Mouse (Mus musculus) lung, adult 2 months (tissue): ENCODE measurements at regions not wholly inside any gene's neighbourhood (a gene's known extent, or its start where the extent isn't known, plus 50 kb on each side); places are given as distances from the start of the nearest gene placed in this dataset.

Experiments
- CTCF ChIP-seq: fragments of 200-500 bp; IDR thresholded peaks from 2 replicates; pipeline ENCODE4 v1.5.1; 2011; ENCODE audit warnings: mild to moderate bottlenecking, low read length, control low read depth; ENCODE audit not compliant: insufficient read depth
- POLR2A ChIP-seq: fragments of 200-500 bp; IDR thresholded peaks from 2 replicates; pipeline ENCODE4 v1.6.1; 2011; ENCODE audit warnings: low read depth, mild to moderate bottlenecking, control low read depth, low read length, borderline replicate concordance; ENCODE audit errors: extremely low read depth

GRCm38 (mm10) chr5:51928801-51929200 is 261.5 kb downstream of the Dhx15 start:
- TF ChIP-seq CTCF: no peak
- no peak for TF ChIP-seq POLR2A
